Mouse (Mus musculus): ENCODE measurements around the gene Msrb1. TPM values are rescaled to one million over a fixed set of nuclear protein-coding genes. Genes with fewer than 3 reads are reported as not detected.
A peak's percentile ranks its signal among the peaks of the same experiment; 100 is the strongest.

Msrb1 gene
- polyA plus RNA-seq, 1 experiment from 2014 or later: 22.2 TPM

DNA sequence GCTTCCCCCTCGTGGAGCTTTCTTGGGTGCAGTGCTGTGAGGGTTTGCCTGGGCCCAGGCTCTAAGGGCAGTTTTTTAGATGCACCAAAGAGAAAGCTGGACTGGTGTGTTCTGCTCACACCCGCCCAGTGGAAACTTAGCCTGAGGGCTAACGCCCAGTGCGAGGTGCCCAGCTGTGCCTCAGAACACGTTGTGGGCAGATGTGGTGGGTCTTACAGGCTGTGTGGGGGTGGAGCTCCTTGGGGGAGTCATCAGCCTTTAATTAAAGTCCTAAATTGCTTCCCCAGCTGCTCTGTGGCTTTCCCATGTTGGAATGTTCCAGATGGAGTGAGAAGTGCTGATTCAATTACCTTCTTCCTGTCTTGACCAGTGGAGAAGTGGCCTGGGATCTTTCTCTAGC, 24.7 kb downstream of the Msrb1 start:
- H3K9me3 ChIP-seq: no peaks in the 10 kb centered on the region
- DNase-seq (ENCODE audit: extremely low spot score, low spot score): no peak
- WGBS: 56% methylated on average over 5 of the region's 5 CpGs
- H3K27me3 ChIP-seq (ENCODE audit: poor library complexity, severe bottlenecking): peaks cover 19% of the 10 kb centered on the region
- H3K36me3 ChIP-seq (replicated peaks): no peaks in the 10 kb centered on the region
- no peak overlapping the region for H3K27ac ChIP-seq
- no peak overlapping the region for H3K4me3 ChIP-seq
- peaks cover 30% of the 10 kb centered on the region for H3K4me1 ChIP-seq

DNA sequence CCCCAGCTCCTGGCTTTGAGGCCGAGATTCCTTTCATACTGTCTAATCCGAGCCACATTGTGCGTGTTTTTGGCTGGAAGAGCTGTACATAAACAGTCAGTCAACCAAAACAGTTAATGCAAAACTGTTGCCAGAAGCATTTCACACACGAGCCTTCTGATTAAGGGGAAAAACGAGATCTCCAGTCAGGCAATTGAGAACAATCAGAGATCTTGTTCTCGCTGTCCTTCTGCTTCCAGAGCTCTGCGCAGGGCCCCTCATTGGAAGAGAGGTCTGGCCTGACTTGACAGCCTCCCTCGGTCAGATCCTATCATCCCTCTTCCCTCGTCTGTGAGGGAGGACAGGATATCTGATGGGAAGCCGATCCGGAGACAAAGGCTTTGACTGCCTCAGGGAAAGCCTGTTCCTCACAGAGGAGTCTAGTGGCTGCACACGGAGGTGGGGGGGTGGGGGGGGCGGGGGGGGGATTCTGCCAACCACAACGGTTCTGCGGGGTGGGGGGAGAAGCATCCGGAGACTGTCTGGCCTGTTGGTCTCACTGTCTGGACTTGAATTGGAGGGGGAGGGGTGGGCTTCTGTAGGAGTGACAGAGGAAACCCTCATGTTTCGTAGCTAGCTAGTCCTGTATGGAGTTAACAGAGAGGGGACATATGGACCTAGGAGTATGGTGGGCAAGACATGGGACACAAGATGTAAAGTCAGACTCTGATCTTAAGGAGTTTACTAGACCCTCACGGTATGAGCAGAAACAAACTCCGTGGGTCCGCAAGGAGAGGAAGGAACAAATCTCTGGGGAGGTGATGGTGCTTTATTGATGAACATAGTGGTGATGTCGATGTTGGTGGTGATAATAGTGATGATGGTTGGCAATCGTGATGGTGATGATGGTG, 28.8 kb downstream of the Msrb1 start:
- WGBS: 53% methylated on average over 22 of the region's 22 CpGs
- Histone ChIP-seq H3K27ac (peak overlapping the region; percentile 51; the same call in 1 of the 2 replicates), H3K36me3 (replicated peaks) (no peaks in the 10 kb centered on the region), H3K27me3 (ENCODE audit: poor library complexity, severe bottlenecking) (no peaks in the 10 kb centered on the region), H3K4me3 (no peak overlapping the region), H3K9me3 (no peaks in the 10 kb centered on the region), H3K4me1 (peaks cover 49% of the 10 kb centered on the region)
- DNase-seq (ENCODE audit: extremely low spot score, low spot score): no peak

DNA sequence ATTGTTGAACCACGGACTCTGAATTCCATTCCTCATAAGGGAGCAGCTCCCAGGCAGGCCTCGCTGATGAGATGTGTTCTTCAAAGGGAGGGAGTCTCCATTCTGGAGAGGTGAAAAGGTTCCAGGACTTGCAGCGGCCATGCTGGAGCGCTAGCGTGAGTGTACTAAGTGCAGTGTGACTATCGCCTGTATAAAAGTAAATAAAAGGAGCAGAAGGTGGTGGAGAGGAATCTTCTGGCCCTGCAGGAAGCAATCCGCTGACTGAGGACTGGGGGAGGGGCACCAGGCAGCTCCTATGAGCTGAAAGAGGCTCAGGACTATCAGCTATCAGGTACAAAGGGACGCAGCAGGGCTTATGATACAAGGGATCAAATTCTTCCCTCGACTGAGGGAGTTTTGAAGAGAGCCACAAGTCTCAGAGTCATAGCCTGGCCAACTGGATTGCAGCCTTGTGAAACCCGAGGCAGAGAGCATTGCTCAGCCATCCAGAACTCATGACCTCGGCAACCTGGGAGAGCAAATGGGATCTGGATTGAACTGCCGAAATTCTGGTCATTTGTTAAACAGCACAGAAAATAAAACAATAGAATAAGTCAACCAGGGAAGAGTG, 29.9 kb downstream of the Msrb1 start:
- H3K9me3 ChIP-seq: no peaks in the 10 kb centered on the region
- no peak for DNase-seq (ENCODE audit: extremely low spot score, low spot score)
- H3K27me3 ChIP-seq (ENCODE audit: poor library complexity, severe bottlenecking): no peaks in the 10 kb centered on the region
- H3K36me3 ChIP-seq (replicated peaks): no peaks in the 10 kb centered on the region
- WGBS: 25% methylated on average over 12 of the region's 12 CpGs
- H3K27ac ChIP-seq: peak overlapping the region; percentile 22; the same call in 1 of the 2 replicates
- no peak overlapping the region for H3K4me3 ChIP-seq
- peaks cover 44% of the 10 kb centered on the region for H3K4me1 ChIP-seq

DNA sequence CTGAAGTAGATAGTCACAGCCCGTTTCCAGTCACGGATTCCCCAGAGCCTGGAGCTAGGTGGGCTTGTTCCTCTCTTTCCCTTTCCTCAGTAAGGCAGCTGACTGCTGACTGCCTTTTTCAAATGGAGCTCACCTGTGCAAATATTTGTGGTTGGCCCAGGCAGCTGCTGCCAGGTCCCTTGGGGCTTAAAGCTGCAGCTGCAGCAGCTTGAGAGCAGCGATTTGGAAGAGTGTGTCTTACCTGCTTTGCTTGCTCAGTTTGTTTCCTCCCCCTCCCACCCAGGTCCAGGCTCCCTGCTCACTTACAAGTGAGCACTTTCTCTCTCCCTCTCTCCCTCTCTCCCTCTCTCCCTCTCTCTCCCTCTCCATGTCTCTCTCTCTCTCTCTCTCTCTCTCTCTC, 32.7 kb downstream of the Msrb1 start:
- no peaks in the 10 kb centered on the region for H3K36me3 ChIP-seq (replicated peaks)
- WGBS: 38% methylated on average over 3 of the region's 3 CpGs
- H3K9me3 ChIP-seq: 0 out of 2 replicates have a peak, but pooled peaks cover 5% of the 10 kb centered on the region
- no peak overlapping the region for H3K4me3 ChIP-seq
- H3K27ac ChIP-seq: no peak overlapping the region
- peaks cover 34% of the 10 kb centered on the region for H3K4me1 ChIP-seq
- no peak for DNase-seq (ENCODE audit: extremely low spot score, low spot score)
- no peaks in the 10 kb centered on the region for H3K27me3 ChIP-seq (ENCODE audit: poor library complexity, severe bottlenecking)

DNA sequence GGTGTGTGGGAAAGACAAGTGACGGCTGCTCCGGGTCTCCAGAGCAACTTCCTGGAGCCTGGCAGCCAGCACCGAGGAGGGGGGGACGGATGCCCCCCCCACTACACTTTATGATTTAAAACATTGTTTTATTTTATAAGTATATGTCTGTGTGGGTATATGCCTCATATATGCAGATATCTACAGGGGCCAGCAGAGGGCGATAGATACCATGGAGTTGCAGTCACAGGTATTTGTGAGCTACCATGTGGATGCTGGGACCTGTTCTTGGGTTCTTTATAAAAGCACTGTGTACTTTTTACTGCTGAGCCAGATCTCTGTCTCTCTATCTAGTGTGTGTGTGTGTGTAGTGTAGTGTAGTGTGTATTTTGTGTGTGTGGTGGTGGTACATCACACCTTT, 36.8 kb downstream of the Msrb1 start:
- H3K4me1 ChIP-seq: peaks cover 3% of the 10 kb centered on the region; the same call in 1 of the 2 replicates
- H3K4me3 ChIP-seq: no peak overlapping the region
- H3K9me3 ChIP-seq: 0 out of 2 replicates have a peak, but pooled peaks cover 5% of the 10 kb centered on the region
- no peak overlapping the region for H3K27ac ChIP-seq
- WGBS: 80% methylated on average over 5 of the region's 5 CpGs
- DNase-seq (ENCODE audit: extremely low spot score, low spot score): no peak
- no peaks in the 10 kb centered on the region for H3K36me3 ChIP-seq (replicated peaks)
- H3K27me3 ChIP-seq (ENCODE audit: poor library complexity, severe bottlenecking): no peaks in the 10 kb centered on the region

DNA sequence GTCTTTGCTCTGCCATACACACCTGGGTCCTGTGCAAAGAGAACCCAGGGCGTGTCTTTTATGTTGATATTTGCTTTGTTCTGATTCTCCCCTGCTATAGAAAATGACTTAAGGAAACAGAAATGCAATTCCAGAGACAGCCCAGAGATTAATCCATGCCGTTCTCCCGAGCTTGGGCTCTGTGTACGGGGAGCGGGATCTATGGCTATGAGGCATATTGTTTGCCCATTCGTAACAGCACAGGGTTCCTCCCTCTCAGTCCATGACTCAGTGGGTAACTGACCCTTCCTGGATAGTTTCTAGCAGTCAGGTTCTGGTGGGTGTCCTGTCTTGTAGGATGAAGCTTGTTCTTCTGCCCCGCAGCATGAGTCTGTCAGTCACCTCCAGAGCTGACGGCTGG, 38.7 kb downstream of the Msrb1 start:
- 87% methylated on average over 8 of the region's 8 CpGs for WGBS
- H3K4me3 ChIP-seq: no peak overlapping the region
- no peaks in the 10 kb centered on the region for H3K36me3 ChIP-seq (replicated peaks)
- H3K4me1 ChIP-seq: no peaks in the 10 kb centered on the region
- no peak for DNase-seq (ENCODE audit: extremely low spot score, low spot score)
- H3K9me3 ChIP-seq: 0 out of 2 replicates have a peak, but pooled peaks cover 5% of the 10 kb centered on the region
- no peaks in the 10 kb centered on the region for H3K27me3 ChIP-seq (ENCODE audit: poor library complexity, severe bottlenecking)
- H3K27ac ChIP-seq: no peak overlapping the region

DNA sequence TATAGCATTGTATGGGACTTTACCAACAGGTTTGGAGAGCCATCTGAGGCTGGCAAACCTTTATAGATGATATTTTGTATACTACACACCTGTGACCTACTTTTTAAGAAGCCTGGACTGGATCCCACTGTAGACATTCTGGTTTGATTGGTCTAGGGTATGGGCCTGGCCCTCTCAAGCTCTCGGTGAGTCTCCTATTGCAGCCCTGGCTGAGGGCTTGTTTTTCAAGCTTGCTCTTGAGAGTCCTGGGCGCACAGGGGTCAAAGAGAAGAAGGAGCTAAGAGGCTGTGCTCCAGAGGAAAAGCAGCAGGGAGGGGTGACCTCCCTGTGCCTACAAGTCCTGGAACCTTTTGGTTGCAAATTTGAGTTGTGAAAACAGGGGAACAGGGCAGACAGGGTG, 40.6 kb downstream of the Msrb1 start:
- H3K27ac ChIP-seq: no peak overlapping the region

DNA sequence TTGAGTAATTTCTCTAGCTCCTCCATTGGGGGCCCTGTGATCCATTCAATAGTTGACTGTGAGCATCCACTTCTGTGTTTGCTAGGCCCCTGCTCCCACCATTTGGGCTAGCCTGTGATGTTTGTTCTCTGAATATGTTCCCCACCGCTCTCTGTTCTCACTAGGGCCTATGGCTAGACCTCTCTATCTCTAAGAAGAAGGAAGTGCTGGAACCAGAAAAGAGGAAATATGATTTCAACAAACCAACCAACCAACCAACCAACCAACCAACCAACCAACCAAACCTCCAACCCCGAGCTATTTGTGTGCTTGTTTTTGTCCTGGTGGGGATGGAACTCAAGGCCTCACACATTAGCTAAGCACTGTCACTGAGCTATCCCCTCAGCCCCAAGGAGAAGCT, 44.4 kb downstream of the Msrb1 start:
- WGBS: 89% methylated on average over 2 of the region's 2 CpGs
- H3K4me1 ChIP-seq: no peaks in the 10 kb centered on the region
- no peak for DNase-seq (ENCODE audit: extremely low spot score, low spot score)
- no peaks in the 10 kb centered on the region for H3K36me3 ChIP-seq (replicated peaks)
- no peaks in the 10 kb centered on the region for H3K9me3 ChIP-seq
- H3K27me3 ChIP-seq (ENCODE audit: poor library complexity, severe bottlenecking): no peaks in the 10 kb centered on the region
- no peak overlapping the region for H3K27ac ChIP-seq
- no peak overlapping the region for H3K4me3 ChIP-seq

More for the DNA sequence above, 40.6 kb downstream of the Msrb1 start:
- no peak for DNase-seq (ENCODE audit: extremely low spot score, low spot score)
- 79% methylated on average over 2 of the region's 2 CpGs for WGBS
- 0 out of 2 replicates have a peak, but pooled peaks cover 5% of the 10 kb centered on the region for H3K9me3 ChIP-seq
- H3K4me1 ChIP-seq: no peaks in the 10 kb centered on the region
- H3K27me3 ChIP-seq (ENCODE audit: poor library complexity, severe bottlenecking): no peaks in the 10 kb centered on the region
- no peak overlapping the region for H3K4me3 ChIP-seq
- no peaks in the 10 kb centered on the region for H3K36me3 ChIP-seq (replicated peaks)

DNA sequence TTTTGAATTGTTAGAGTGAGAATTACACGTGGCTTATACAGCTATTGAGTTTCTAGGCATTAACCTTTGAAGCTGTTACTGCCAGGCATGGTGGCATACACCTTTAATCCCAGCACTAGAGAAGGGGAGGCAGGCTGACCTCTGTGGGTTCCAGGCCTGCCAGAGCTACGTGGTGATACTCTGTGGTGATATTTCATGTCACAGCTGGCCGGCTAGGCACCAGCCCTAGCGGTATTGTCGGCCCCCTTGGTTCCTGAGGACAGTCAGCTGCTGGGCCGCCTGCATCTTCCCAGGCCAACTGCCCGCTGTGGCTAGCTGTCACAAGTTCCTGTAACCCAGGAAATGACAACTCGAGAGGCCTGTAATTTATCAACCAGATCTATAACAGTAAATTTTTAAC, 55.7 kb downstream of the Msrb1 start:
- no peaks in the 10 kb centered on the region for H3K27me3 ChIP-seq (ENCODE audit: poor library complexity, severe bottlenecking)
- no peaks in the 10 kb centered on the region for H3K9me3 ChIP-seq
- no peaks in the 10 kb centered on the region for H3K4me1 ChIP-seq
- H3K36me3 ChIP-seq (replicated peaks): no peaks in the 10 kb centered on the region
- 77% methylated on average over 8 of the region's 8 CpGs for WGBS
- no peak overlapping the region for H3K4me3 ChIP-seq
- H3K27ac ChIP-seq: no peak overlapping the region
- DNase-seq (ENCODE audit: extremely low spot score, low spot score): no peak

Other genes starting within 250 kb of the Msrb1 start
- 3.8 and 4.3 TPM in 2 replicates for gene Caskin1, start 248.0 kb upstream of the Msrb1 start, polyA plus RNA-seq (2016; fragmentation: Nextera tagmentation; extraction: Ambion mirVana)
- gene Traf7, start 208.7 kb upstream of the Msrb1 start, polyA plus RNA-seq (2016; fragmentation: Nextera tagmentation; extraction: Ambion mirVana): 128 and 132 TPM in 2 replicates
- gene Rab26, start 202.4 kb upstream of the Msrb1 start, polyA plus RNA-seq (2016; fragmentation: Nextera tagmentation; extraction: Ambion mirVana): 1.9 and 3.5 TPM in 2 replicates
- gene Pkd1, start 186.8 kb upstream of the Msrb1 start, polyA plus RNA-seq (2016; fragmentation: Nextera tagmentation; extraction: Ambion mirVana): 12.9 and 16.3 TPM in 2 replicates
- 75.3 and 75.4 TPM in 2 replicates for gene Tsc2, start 104.0 kb upstream of the Msrb1 start, polyA plus RNA-seq (2016; fragmentation: Nextera tagmentation; extraction: Ambion mirVana)
- 26.9 and 29.5 TPM in 2 replicates for gene Nthl1, start 104.0 kb upstream of the Msrb1 start, polyA plus RNA-seq (2016; fragmentation: Nextera tagmentation; extraction: Ambion mirVana)
- gene Slc9a3r2, start 86.3 kb upstream of the Msrb1 start, polyA plus RNA-seq (2016; fragmentation: Nextera tagmentation; extraction: Ambion mirVana): 25.9 and 27.1 TPM in 2 replicates
- gene Npw, start 78.2 kb upstream of the Msrb1 start, polyA plus RNA-seq (2016; fragmentation: Nextera tagmentation; extraction: Ambion mirVana): not detected in 2 replicates
- 27.5 and 30.6 TPM in 2 replicates for gene Zfp598, start 67.0 kb upstream of the Msrb1 start, polyA plus RNA-seq (2016; fragmentation: Nextera tagmentation; extraction: Ambion mirVana)
- 9.7 and 11.0 TPM in 2 replicates for gene Syngr3, start 46.7 kb upstream of the Msrb1 start, polyA plus RNA-seq (2016; fragmentation: Nextera tagmentation; extraction: Ambion mirVana)
- 57.7 and 60.3 TPM in 2 replicates for gene Gfer, start 40.5 kb upstream of the Msrb1 start, polyA plus RNA-seq (2016; fragmentation: Nextera tagmentation; extraction: Ambion mirVana)
- 0.79 and 1.0 TPM in 2 replicates for gene Noxo1, start 40.4 kb upstream of the Msrb1 start, polyA plus RNA-seq (2016; fragmentation: Nextera tagmentation; extraction: Ambion mirVana)
- 162 and 167 TPM in 2 replicates for gene Tbl3, start 29.0 kb upstream of the Msrb1 start, polyA plus RNA-seq (2016; fragmentation: Nextera tagmentation; extraction: Ambion mirVana)
- gene Rnf151, start 18.6 kb upstream of the Msrb1 start, polyA plus RNA-seq (2016; fragmentation: Nextera tagmentation; extraction: Ambion mirVana): 0.43 and 0.69 TPM in 2 replicates
- gene Rps2, start 18.5 kb upstream of the Msrb1 start, polyA plus RNA-seq (2016; fragmentation: Nextera tagmentation; extraction: Ambion mirVana): 1,888 and 1,960 TPM in 2 replicates
- 190 and 194 TPM in 2 replicates for gene Ndufb10, start 12.2 kb upstream of the Msrb1 start, polyA plus RNA-seq (2016; fragmentation: Nextera tagmentation; extraction: Ambion mirVana)
- gene Rpl3l, start 8.8 kb upstream of the Msrb1 start, polyA plus RNA-seq (2016; fragmentation: Nextera tagmentation; extraction: Ambion mirVana): not detected in 2 replicates
- 0.50 and 0.68 TPM in 2 replicates for gene Hs3st6, start 16.3 kb downstream of the Msrb1 start, polyA plus RNA-seq (2016; fragmentation: Nextera tagmentation; extraction: Ambion mirVana)
- gene Meiob, start 67.6 kb downstream of the Msrb1 start, polyA plus RNA-seq (2016; fragmentation: Nextera tagmentation; extraction: Ambion mirVana): 0.09 TPM in 1 of 2 replicates, not detected in the other
- gene Hagh, start 103.5 kb downstream of the Msrb1 start, polyA plus RNA-seq (2016; fragmentation: Nextera tagmentation; extraction: Ambion mirVana): 24.5 and 26.4 TPM in 2 replicates
- gene Fahd1, start 113.7 kb downstream of the Msrb1 start, polyA plus RNA-seq (2016; fragmentation: Nextera tagmentation; extraction: Ambion mirVana): 16.6 and 19.0 TPM in 2 replicates
- 0.17 and 0.36 TPM in 2 replicates for gene Igfals, start 129.4 kb downstream of the Msrb1 start, polyA plus RNA-seq (2016; fragmentation: Nextera tagmentation; extraction: Ambion mirVana)
- gene Nubp2, start 149.7 kb downstream of the Msrb1 start, polyA plus RNA-seq (2016; fragmentation: Nextera tagmentation; extraction: Ambion mirVana): 81.3 and 82.5 TPM in 2 replicates
- 42.8 and 45.3 TPM in 2 replicates for gene Spsb3, start 150.0 kb downstream of the Msrb1 start, polyA plus RNA-seq (2016; fragmentation: Nextera tagmentation; extraction: Ambion mirVana)
- 30.3 and 30.4 TPM in 2 replicates for gene Eme2, start 158.4 kb downstream of the Msrb1 start, polyA plus RNA-seq (2016; fragmentation: Nextera tagmentation; extraction: Ambion mirVana)
- 100 and 103 TPM in 2 replicates for gene Mrps34, start 158.5 kb downstream of the Msrb1 start, polyA plus RNA-seq (2016; fragmentation: Nextera tagmentation; extraction: Ambion mirVana)
- gene Nme3, start 159.9 kb downstream of the Msrb1 start, polyA plus RNA-seq (2016; fragmentation: Nextera tagmentation; extraction: Ambion mirVana): 50.1 and 51.8 TPM in 2 replicates
- gene Mapk8ip3, start 200.3 kb downstream of the Msrb1 start, polyA plus RNA-seq (2016; fragmentation: Nextera tagmentation; extraction: Ambion mirVana): 36.2 and 37.3 TPM in 2 replicates
- 502 and 521 TPM in 2 replicates for gene Jpt2, start 224.0 kb downstream of the Msrb1 start, polyA plus RNA-seq (2016; fragmentation: Nextera tagmentation; extraction: Ambion mirVana)